In genomic region chr6:149374986-149375457, GRCm38 (mm10) we compare ENCODE assay signal across 9 mouse cellular contexts. TPM values are rescaled to one million over a fixed set of nuclear protein-coding genes. Genes with fewer than 3 reads are reported as not detected.
DNase-seq lines count a peak whose midpoint lies in the region; ATAC-seq and TF ChIP-seq lines count a peak whose summit lies in the region.
"Had no signal": no experiment of that assay in that cellular context is flagged by ENCODE, and none has a peak within 500 bp of the region (broad histone marks: within the 10 kb centered on the region; RNA-seq: fewer than 3 reads in every experiment).

No protein-coding gene starts in this region.

- no peak overlapping the region for H3K4me3 ChIP-seq in cortical plate, adult 2 months (ENCODE audit: insufficient read depth, low read length)
- no peak overlapping the region for H3K4me3 ChIP-seq in kidney, postnatal 0 days (replicated peaks; ENCODE audit: low read depth, low read length)
- no peak overlapping the region for H3K4me3 ChIP-seq in liver, embryonic 13.5 days (replicated peaks)
- H3K4me3 ChIP-seq in neural tube, embryonic 11.5 days (ENCODE audit: low read depth, low read length): no peak overlapping the region
- H3K4me3 ChIP-seq: limb, embryonic 12.5 days had no signal

- no peaks in the 10 kb centered on the region for H3K36me3 ChIP-seq in kidney, postnatal 0 days (ENCODE audit: insufficient read depth, low read length)
- H3K36me3 ChIP-seq in liver, embryonic 13.5 days: no peaks in the 10 kb centered on the region
- no peaks in the 10 kb centered on the region for H3K36me3 ChIP-seq in neural tube, embryonic 11.5 days (ENCODE audit: control insufficient read depth, insufficient read depth, low read length)
- H3K36me3 ChIP-seq: limb, embryonic 12.5 days had no signal

- H3K9me3 ChIP-seq in kidney, postnatal 0 days (replicated peaks; ENCODE audit: low read length): no peaks in the 10 kb centered on the region
- no peaks in the 10 kb centered on the region for H3K9me3 ChIP-seq in liver, embryonic 13.5 days (replicated peaks)
- no peaks in the 10 kb centered on the region for H3K9me3 ChIP-seq in neural tube, embryonic 11.5 days (ENCODE audit: control insufficient read depth, low read length)
- H3K9me3 ChIP-seq: limb, embryonic 12.5 days had no signal

- peak; percentile 90 for DNase-seq in ZHBTc4 (ENCODE audit: low read depth, low spot score)
- peak; percentile 83 to 85 for DNase-seq in heart, adult 18-20 months
- peak; percentile 92 for DNase-seq in kidney, postnatal 0 days (ENCODE audit: low spot score)
- peak; percentile 56 for DNase-seq in liver, embryonic 13.5 days
- peak; percentile 54 for DNase-seq in neural tube, embryonic 11.5 days (ENCODE audit: low spot score)
- peak; percentile 78 for DNase-seq in thymus, postnatal 0 days (ENCODE audit: low spot score)

- no peaks in the 10 kb centered on the region for H3K27me3 ChIP-seq in kidney, postnatal 0 days (ENCODE audit: insufficient read depth, low read length)
- no peaks in the 10 kb centered on the region for H3K27me3 ChIP-seq in liver, embryonic 13.5 days
- H3K27me3 ChIP-seq in neural tube, embryonic 11.5 days (ENCODE audit: control insufficient read depth, insufficient read depth, low read length): no peaks in the 10 kb centered on the region
- H3K27me3 ChIP-seq: limb, embryonic 12.5 days had no signal

- peak; percentile 89 for ATAC-seq in CD4-positive, CD25-positive, alpha-beta regulatory T cell, adult 4 months
- ATAC-seq in kidney, postnatal 0 days (replicated peaks; ENCODE audit: low FRiP score, low read depth): peak; percentile 84
- ATAC-seq in liver, embryonic 13.5 days (ENCODE audit: low read depth): peak; percentile 80
- ATAC-seq in neural tube, embryonic 11.5 days (ENCODE audit: insufficient read depth, low FRiP score, low TSS enrichment): 0 out of 2 replicates have a peak, but pooled peaks have one; percentile 38

- peak; percentile 55 for TF ChIP-seq CTCF in cortical plate, adult 2 months (IDR thresholded peaks at IDR 0.05; ENCODE audit: extremely low read depth, insufficient read depth, low read length)
- TF ChIP-seq CTCF in kidney, postnatal 0 days (IDR thresholded peaks at IDR 0.05; ENCODE audit: low read depth): peak; percentile 86

- TF ChIP-seq POLR2A in cortical plate, adult 2 months (IDR thresholded peaks at IDR 0.05; ENCODE audit: extremely low read depth, insufficient read depth, low read length): no peak

- H3K9ac ChIP-seq in kidney, postnatal 0 days (ENCODE audit: low read depth, low read length): no peak overlapping the region
- H3K9ac ChIP-seq in liver, embryonic 13.5 days: no peak overlapping the region
- H3K9ac ChIP-seq in neural tube, embryonic 11.5 days (ENCODE audit: low read length): no peak overlapping the region
- H3K9ac ChIP-seq: limb, embryonic 12.5 days had no signal

- H3K4me1 ChIP-seq in cortical plate, adult 2 months (ENCODE audit: control insufficient read depth, insufficient read depth, low read length): no peaks in the 10 kb centered on the region
- no peaks in the 10 kb centered on the region for H3K4me1 ChIP-seq in kidney, postnatal 0 days (replicated peaks; ENCODE audit: insufficient read depth, low read length)
- H3K4me1 ChIP-seq in liver, embryonic 13.5 days (replicated peaks): peaks cover 13% of the 10 kb centered on the region
- no peaks in the 10 kb centered on the region for H3K4me1 ChIP-seq in neural tube, embryonic 11.5 days (ENCODE audit: control insufficient read depth, insufficient read depth, low read length)
- H3K4me1 ChIP-seq: limb, embryonic 12.5 days had no signal

- no peak overlapping the region for H3K27ac ChIP-seq in cortical plate, adult 2 months (ENCODE audit: insufficient read depth, low read length)
- H3K27ac ChIP-seq in kidney, postnatal 0 days: no peak overlapping the region
- no peak overlapping the region for H3K27ac ChIP-seq in liver, embryonic 13.5 days
- no peak overlapping the region for H3K27ac ChIP-seq in neural tube, embryonic 11.5 days (ENCODE audit: low read depth, low read length)
- H3K27ac ChIP-seq: limb, embryonic 12.5 days had no signal

- WGBS in kidney, postnatal 0 days: 42% methylated on average over 2 of the region's 2 CpGs
- 23% methylated on average over 2 of the region's 2 CpGs for WGBS in liver, embryonic 13.5 days (ENCODE audit: insufficient replicate concordance)
- WGBS in neural tube, embryonic 11.5 days: 70% methylated on average over 2 of the region's 2 CpGs

- H3K4me2 ChIP-seq in kidney, postnatal 0 days (ENCODE audit: low read length): no peak overlapping the region
- no peak overlapping the region for H3K4me2 ChIP-seq in liver, embryonic 13.5 days
- H3K4me2 ChIP-seq in neural tube, embryonic 11.5 days (ENCODE audit: low read depth): no peak overlapping the region
- H3K4me2 ChIP-seq: limb, embryonic 12.5 days had no signal

RNA-seq across cellular contexts. Expression of gene Bicd1, which starts 33.7 kb away (rescaled TPM):
- 10 to 100 TPM; 20.1 to 21.6 TPM for polyA plus RNA-seq in CD4-positive, CD25-positive, alpha-beta regulatory T cell, adult 4 months (2017; shearing (Covaris generic))
- 21.1 and 21.9 TPM in 2 replicates for polyA plus RNA-seq in cortical plate, adult 2 months (2012; rRNA removed)
- 1 to 10 TPM; 3.9 to 5.2 TPM for total RNA-seq in heart, adult 18-20 months (2021)
- 6.8 and 9.2 TPM in 2 replicates for polyA plus RNA-seq in kidney, postnatal 0 days (2015; fragmentation: Nextera tagmentation; extraction: Ambion mirVana)
- polyA plus RNA-seq in liver, embryonic 13.5 days (2015; fragmentation: Nextera tagmentation; extraction: Ambion mirVana): 1.0 TPM in 2 replicates
- 14.0 and 17.8 TPM in 2 replicates for polyA plus RNA-seq in neural tube, embryonic 11.5 days (2014; fragmentation: Nextera tagmentation; extraction: Ambion mirVana)
- polyA plus RNA-seq in thymus, postnatal 0 days (2015; fragmentation: Nextera tagmentation; extraction: Ambion mirVana): 1.5 and 1.9 TPM in 2 replicates

Comparison
In these comparisons a context has a peak if more than half of its experiments do, and no peak if none do; other contexts are left out.
1. ATAC-seq: peak in every context shown above with its lines; median percentile 89 in CD4-positive, CD25-positive, alpha-beta regulatory T cell, adult 4 months; 84 in kidney, postnatal 0 days; 80 in liver, embryonic 13.5 days; 38 in neural tube, embryonic 11.5 days.